Mouse (Mus musculus) left cerebral cortex, postnatal 10 days (tissue): ENCODE data around the gene BC049352. TPM values are rescaled to one million over a fixed set of nuclear protein-coding genes. Genes with fewer than 3 reads are reported as not detected.

Experiments
- DNase-seq, 2 experiments: peaks; one replicate each; pipeline ENCODE4 v3.0.0; 2021 to 2022; ENCODE audit warnings: low spot score in 2 of 2, mixed read lengths in 1 of 2; ENCODE audit errors: extremely low spot score in 1 of 2
- intact Hi-C: fragments of 180-260 bp; cut with DNase I; formaldehyde crosslinking; loops from one replicate; pipeline ENCODE4 v1.15.1; 2025
- microRNA-seq: library from miRNA; unstranded; fragments of <30 nt; microRNA quantifications from one replicate; pipeline ENCODE4 v1.2.0, GENCODE M21; 2022
- total RNA-seq, 2 experiments: library from RNA; stranded (reverse); gene quantifications; 2 replicates each; pipeline ENCODE4 v1.2.3; 2021

BC049352 gene
- total RNA-seq, 2 experiments from 2014 or later, result 0.32 TPM; not detected in 1

- intact Hi-C loops, result no loop called here
Observed at GRCm38 (mm10) chr9:45272213-45272612, 90.4 kb downstream of the BC049352 start.

GRCm38 (mm10) chr9:45274218-45274617 is 92.4 kb downstream of the BC049352 start:
- DNase-seq, result no peak
- intact Hi-C loops, result no loop called here

More at GRCm38 (mm10) chr9:45272213-45272612, 90.4 kb downstream of the BC049352 start:
- DNase-seq, result no peak

- intact Hi-C loops, result no loop called here
- DNase-seq, result no peak
Observed at GRCm38 (mm10) chr9:45274635-45275034, 92.8 kb downstream of the BC049352 start.

GRCm38 (mm10) chr9:45280059-45280458 is 98.3 kb downstream of the BC049352 start:
- intact Hi-C loops, result no loop called here
- no peak for DNase-seq

- intact Hi-C loops, result no loop called here
- DNase-seq, result no peak
Observed at GRCm38 (mm10) chr9:45280891-45281290, 99.1 kb downstream of the BC049352 start.

- intact Hi-C loops, result no loop called here
- DNase-seq, result no peak
Observed at GRCm38 (mm10) chr9:45282466-45282865, 100.7 kb downstream of the BC049352 start.

GRCm38 (mm10) chr9:45291481-45292168 is 109.8 kb downstream of the BC049352 start:
- intact Hi-C loops, result no loop called here

GRCm38 (mm10) chr9:45294210-45295011 is 112.6 kb downstream of the BC049352 start:
- intact Hi-C loops, result loop anchor here (5.0 kb wide), 1 partner anchor 72 kb away; no protein-coding TSS in a partner anchor
- DNase-seq, result no peak

More at GRCm38 (mm10) chr9:45291481-45292168, 109.8 kb downstream of the BC049352 start:
- DNase-seq, result no peak

- intact Hi-C loops, result loop anchor here (1.0 to 5.0 kb wide), 4 partner anchors 77 to 454 kb away; no protein-coding TSS in a partner anchor
- DNase-seq, result no peak
Observed at GRCm38 (mm10) chr9:45299231-45300006, 117.6 kb downstream of the BC049352 start.

Small RNA genes lying within 50 kb of the gene (microRNA-seq; reads per million reads assigned to microRNA genes)
- not detected for gene Mir7086

Other genes with a start within 250 kb of the BC049352 start
- gene Ube4a, start 216.4 kb upstream of the BC049352 start, total RNA-seq, result 100 to 1,000 TPM in 1 of 2 experiments, 10 to 100 TPM in 1; 96.1 to 101 TPM
- gene Cd3g, start 201.6 kb upstream of the BC049352 start, total RNA-seq, result not detected
- gene Cd3d, start 200.2 kb upstream of the BC049352 start, total RNA-seq, result not detected
- gene Cd3e, start 172.4 kb upstream of the BC049352 start, total RNA-seq, result not detected
- 1 to 10 TPM in 1 of 2 experiments, under 1 TPM in 1; 0.95 to 1.4 TPM for gene Mpzl2, start 142.2 kb upstream of the BC049352 start, total RNA-seq
- 1 to 10 TPM; 3.1 to 4.5 TPM for gene Mpzl3, start 126.8 kb upstream of the BC049352 start, total RNA-seq
- 1 to 10 TPM in 1 of 2 experiments, under 1 TPM in 1; 0.88 to 1.1 TPM for gene Jaml, start 102.8 kb upstream of the BC049352 start, total RNA-seq
- 10 to 100 TPM; 89.1 to 97.5 TPM for gene Scn2b, start 64.2 kb upstream of the BC049352 start, total RNA-seq
- gene Scn4b, start 43.6 kb upstream of the BC049352 start, total RNA-seq, result 10 to 100 TPM in 1 of 2 experiments, 1 to 10 TPM in 1; 4.4 to 11.9 TPM
- not detected for gene Tmprss4, start 22.1 kb downstream of the BC049352 start, total RNA-seq
- 1 to 10 TPM; 2.2 to 2.4 TPM for gene Il10ra, start 87.1 kb downstream of the BC049352 start, total RNA-seq
- not detected for gene Tmprss13, start 137.1 kb downstream of the BC049352 start, total RNA-seq
- 100 to 1,000 TPM; 284 to 286 TPM for gene Fxyd6, start 188.2 kb downstream of the BC049352 start, total RNA-seq
- gene Fxyd2, start 217.7 kb downstream of the BC049352 start, total RNA-seq, result 1 to 10 TPM; 7.2 to 8.1 TPM
- gene Dscaml1, start 244.6 kb downstream of the BC049352 start, total RNA-seq, result 10 to 100 TPM; 35.7 to 38.0 TPM